Mouse (Mus musculus) frontal cortex, postnatal 10 days (tissue): ENCODE results near the gene Fut9.

ENCODE experiments used
- DNase-seq, 2 experiments: peaks; one replicate each; pipeline ENCODE4 v3.0.0; 2022; ENCODE audit warnings: low spot score in 2 of 2, mixed read lengths in 1 of 2

The Fut9 gene

DNA sequence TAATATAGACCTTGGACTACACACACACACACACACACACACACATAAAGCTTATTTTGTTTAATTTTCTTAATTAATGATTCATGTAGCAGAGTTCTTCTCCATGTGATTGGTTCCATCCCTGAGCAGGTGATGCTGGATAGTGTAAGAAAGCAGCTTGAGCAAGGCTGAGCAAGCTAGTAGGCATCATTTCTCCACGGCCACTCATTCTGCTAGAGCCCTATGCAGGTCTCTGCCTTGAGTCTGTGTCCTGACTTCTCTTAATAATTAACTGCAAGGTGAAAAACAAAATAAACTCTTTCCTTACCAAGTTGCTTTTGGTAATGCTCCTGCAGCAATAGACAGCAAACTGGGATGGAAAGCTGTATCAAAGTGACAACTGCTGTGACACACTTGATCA lies 152.5 kb downstream of the Fut9 start:
- no peak for DNase-seq

GRCm38 (mm10) chr4:25645580-25645979 lies 154.5 kb downstream of the Fut9 start:
- no peak for DNase-seq

GRCm38 (mm10) chr4:25641993-25642392 lies 158.1 kb downstream of the Fut9 start:
- DNase-seq, result no peak

- DNase-seq, result no peak
Measured at GRCm38 (mm10) chr4:25633262-25633661, 166.8 kb downstream of the Fut9 start.

DNA sequence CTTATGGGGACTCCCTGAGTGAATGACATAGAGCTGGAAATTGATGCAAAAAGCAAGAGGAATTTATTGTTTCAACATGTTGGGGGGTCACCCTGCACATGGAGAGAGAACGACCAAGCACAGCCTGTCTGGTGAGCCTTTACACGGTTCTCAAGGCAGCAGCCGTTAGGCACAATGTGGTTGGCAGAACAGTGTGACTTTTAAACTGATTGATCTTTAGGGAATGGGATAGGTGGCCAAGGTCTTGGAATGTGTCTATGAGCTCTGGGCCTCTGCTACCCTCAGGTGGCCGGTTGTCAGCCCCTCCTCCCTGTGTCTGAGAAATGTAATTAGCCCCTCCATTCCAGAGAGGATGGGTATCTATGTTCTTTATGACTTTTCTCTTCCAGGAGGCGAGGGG lies 171.9 kb downstream of the Fut9 start:
- no peak for DNase-seq

- DNase-seq, result no peak
Measured at GRCm38 (mm10) chr4:25627467-25627866, 172.6 kb downstream of the Fut9 start.

- DNase-seq, result no peak
Measured at GRCm38 (mm10) chr4:25627039-25627438, 173.0 kb downstream of the Fut9 start.

DNA sequence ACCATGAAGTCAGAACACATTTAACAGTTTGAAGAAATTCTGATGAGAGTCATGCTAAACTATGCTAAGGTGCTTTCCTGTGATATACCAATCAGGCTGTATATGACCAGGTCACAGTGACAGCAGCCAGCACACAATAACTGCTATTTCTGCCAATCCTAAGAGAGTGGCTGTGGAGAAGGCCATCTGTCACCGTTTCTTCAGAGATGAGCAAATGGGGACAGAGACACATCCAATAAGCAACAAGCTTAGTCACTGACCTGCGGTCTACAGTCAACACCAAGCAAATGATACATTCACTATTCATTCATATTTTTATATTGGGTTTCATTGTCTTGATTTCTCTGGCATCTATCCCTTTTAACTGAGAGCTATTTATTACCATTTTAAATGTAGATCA lies 176.9 kb downstream of the Fut9 start:
- DNase-seq, result no peak

GRCm38 (mm10) chr4:25617301-25617700 lies 182.7 kb downstream of the Fut9 start:
- no peak for DNase-seq

DNA sequence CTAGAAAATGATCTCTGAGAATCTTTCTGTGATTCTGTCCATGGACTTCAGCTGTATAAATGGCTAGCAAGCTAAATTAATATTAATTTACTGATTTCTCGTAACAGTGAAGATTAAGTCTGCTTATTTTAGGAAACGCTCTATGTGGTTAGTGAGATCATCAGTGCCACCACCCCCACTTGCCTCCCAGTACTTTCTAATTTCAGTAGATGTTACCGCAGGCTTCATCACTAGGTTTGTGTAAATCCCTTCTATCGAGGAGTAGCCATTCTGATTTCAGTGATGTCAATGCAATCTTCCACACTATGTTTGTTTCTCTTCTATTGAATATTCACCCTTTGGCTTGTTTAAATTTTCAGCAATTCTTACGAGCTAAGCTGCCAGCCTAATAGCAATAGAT lies 186.6 kb downstream of the Fut9 start:
- no peak for DNase-seq

DNA sequence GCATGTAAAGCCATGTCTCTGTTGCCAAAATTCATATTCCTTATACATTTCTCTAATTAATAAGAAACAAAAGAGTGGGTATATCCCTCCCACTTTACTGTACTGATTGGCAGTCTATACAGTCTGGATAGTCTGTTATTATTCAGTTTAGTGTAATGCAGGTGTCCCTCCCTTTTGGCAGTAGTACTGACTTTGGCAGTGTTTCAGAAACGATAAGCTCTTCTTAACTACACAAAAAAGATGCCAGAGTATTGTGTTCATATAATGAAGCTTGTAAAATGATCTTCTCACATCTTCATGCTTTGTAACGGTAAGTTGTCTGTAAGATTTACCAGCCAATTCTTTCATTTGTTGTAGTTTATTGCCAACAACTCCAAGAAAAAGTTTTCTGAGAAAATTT lies 189.6 kb downstream of the Fut9 start:
- no peak for DNase-seq

- no peak for DNase-seq
Measured at GRCm38 (mm10) chr4:25593218-25593617, 206.8 kb downstream of the Fut9 start.
